Mouse (Mus musculus) embryonic facial prominence, embryonic 10.5 days (tissue): ENCODE measurements around the gene Coa3. TPM values are rescaled to one million over a fixed set of nuclear protein-coding genes. Genes with fewer than 3 reads are reported as not detected.

Source experiments
- DNase-seq: peaks from one replicate; pipeline ENCODE4 v3.0.0-alpha.2; 2017; ENCODE audit warnings: low spot score
- H3K27ac ChIP-seq: fragments of 300-500 bp; sonication (generic); replicated peaks from 2 replicates; pipeline ENCODE4 v1.5.1; 2016; ENCODE audit warnings: mild to moderate bottlenecking
- H3K27me3 ChIP-seq: fragments of 300-500 bp; sonication (generic); replicated peaks from 2 replicates; pipeline ENCODE4 v1.6.1; 2016; ENCODE audit warnings: low read depth, mild to moderate bottlenecking; ENCODE audit not compliant: poor library complexity, severe bottlenecking
- H3K36me3 ChIP-seq: fragments of 300-500 bp; sonication (generic); replicated peaks from 2 replicates; pipeline ENCODE4 v1.6.1; 2016; ENCODE audit warnings: mild to moderate bottlenecking, moderate library complexity
- H3K4me1 ChIP-seq: fragments of 300-500 bp; sonication (generic); 2 replicates; pipeline ENCODE4 v1.6.1; 2016
- H3K4me3 ChIP-seq: fragments of 300-500 bp; sonication (generic); 2 replicates; pipeline ENCODE4 v1.5.1; 2016; ENCODE audit warnings: mild to moderate bottlenecking, moderate library complexity
- H3K9me3 ChIP-seq: fragments of 300-500 bp; sonication (generic); 2 replicates; pipeline ENCODE4 v1.6.1; 2016; ENCODE audit warnings: mild to moderate bottlenecking
- WGBS: fragments of 180-500 bp; shearing (Covaris S2); methylation state at CpG from one replicate; pipeline ENCODE4 v1.1.7; 2016; 5-methylcytosine and 5-hydroxymethylcytosine counted together
- polyA plus RNA-seq: library from polyadenylated mRNA; unstranded; fragments of >200 nt; fragmentation: Nextera tagmentation; extraction: Ambion mirVana; gene quantifications from 2 replicates; pipeline ENCODE4 v1.2.1, GENCODE M21; 2016

The Coa3 gene
- polyA plus RNA-seq, 1 experiment from 2014 or later: 203 TPM

GRCm38 (mm10) chr11:101307744-101308143, 28.8 kb upstream of the Coa3 start:
- H3K27me3 ChIP-seq: no peaks in the 10 kb centered on the region

GRCm38 (mm10) chr11:101302004-101302798, 23.3 kb upstream of the Coa3 start, which contains the start of gene Becn1:
Gene Becn1 (minus strand): TSS chr11:101302286.
- Histone ChIP-seq H3K27me3 (no peaks in the 10 kb centered on the region), H3K4me3 (peak within 1 kb of the TSS; percentile 90), H3K9me3 (no peaks in the 10 kb centered on the region), H3K36me3 (peaks cover 29% of the 10 kb centered on the region), H3K4me1 (peaks cover 17% of the 10 kb centered on the region), H3K27ac (peak within 1 kb of the TSS; percentile 79)
- 7% methylated on average over 39 of the region's 39 CpGs for WGBS
- DNase-seq: peak; percentile 95

More at GRCm38 (mm10) chr11:101307744-101308143, 28.8 kb upstream of the Coa3 start:
- H3K36me3 ChIP-seq: no peaks in the 10 kb centered on the region
- H3K4me1 ChIP-seq: no peaks in the 10 kb centered on the region
- no peak overlapping the region for H3K27ac ChIP-seq
- 51% methylated on average over 5 of the region's 5 CpGs for WGBS
- H3K4me3 ChIP-seq: no peak overlapping the region
- no peak for DNase-seq
- H3K9me3 ChIP-seq: no peaks in the 10 kb centered on the region

- Histone ChIP-seq H3K9me3 (no peaks in the 10 kb centered on the region), H3K36me3 (peaks cover 36% of the 10 kb centered on the region), H3K27ac (peak overlapping the region; percentile 79), H3K27me3 (no peaks in the 10 kb centered on the region), H3K4me1 (peaks cover 17% of the 10 kb centered on the region), H3K4me3 (peak overlapping the region; percentile 90)
- DNase-seq: no peak
- 14% methylated on average over 26 of the region's 26 CpGs for WGBS
Measured at GRCm38 (mm10) chr11:101301299-101302003, 22.5 kb upstream of the Coa3 start.

GRCm38 (mm10) chr11:101300881-101301280, 22.0 kb upstream of the Coa3 start:
- Histone ChIP-seq H3K4me3 (peak overlapping the region; percentile 90), H3K27me3 (no peaks in the 10 kb centered on the region), H3K36me3 (peaks cover 42% of the 10 kb centered on the region), H3K4me1 (peaks cover 17% of the 10 kb centered on the region), H3K27ac (no peak overlapping the region), H3K9me3 (no peaks in the 10 kb centered on the region)
- DNase-seq: no peak
- WGBS: 71% methylated on average over 7 of the region's 7 CpGs

GRCm38 (mm10) chr11:101295191-101295590, 16.3 kb upstream of the Coa3 start:
- no peaks in the 10 kb centered on the region for H3K9me3 ChIP-seq
- peaks cover 1% of the 10 kb centered on the region; the same call in 1 of the 2 replicates for H3K4me1 ChIP-seq
- no peak for DNase-seq
- H3K27ac ChIP-seq: no peak overlapping the region
- 90% methylated on average over 8 of the region's 8 CpGs for WGBS
- no peak overlapping the region for H3K4me3 ChIP-seq
- H3K36me3 ChIP-seq: peaks cover 97% of the 10 kb centered on the region
- no peaks in the 10 kb centered on the region for H3K27me3 ChIP-seq

GRCm38 (mm10) chr11:101291231-101291630, 12.3 kb upstream of the Coa3 start:
- DNase-seq: no peak
- no peaks in the 10 kb centered on the region for H3K4me1 ChIP-seq
- no peak overlapping the region for H3K4me3 ChIP-seq
- peaks cover 96% of the 10 kb centered on the region for H3K36me3 ChIP-seq
- H3K27ac ChIP-seq: no peak overlapping the region
- H3K9me3 ChIP-seq: no peaks in the 10 kb centered on the region
- WGBS: 96% methylated on average over 8 of the region's 8 CpGs
- no peaks in the 10 kb centered on the region for H3K27me3 ChIP-seq

GRCm38 (mm10) chr11:101287306-101287705, 8.4 kb upstream of the Coa3 start:
- Histone ChIP-seq H3K9me3 (no peaks in the 10 kb centered on the region), H3K4me1 (peaks cover 6% of the 10 kb centered on the region), H3K4me3 (no peak overlapping the region), H3K27me3 (0 out of 2 replicates have a peak, but pooled peaks cover 4% of the 10 kb centered on the region), H3K27ac (no peak overlapping the region), H3K36me3 (peaks cover 69% of the 10 kb centered on the region)
- WGBS: 84% methylated on average over 9 of the region's 9 CpGs
- DNase-seq: no peak

- H3K36me3 ChIP-seq: peaks cover 34% of the 10 kb centered on the region
- no peaks in the 10 kb centered on the region for H3K9me3 ChIP-seq
- H3K4me3 ChIP-seq: no peak overlapping the region
- peaks cover 26% of the 10 kb centered on the region for H3K27me3 ChIP-seq
- peaks cover 11% of the 10 kb centered on the region for H3K4me1 ChIP-seq
- no peak overlapping the region for H3K27ac ChIP-seq
- WGBS: 68% methylated on average over 4 of the region's 4 CpGs
- DNase-seq: no peak
Measured at GRCm38 (mm10) chr11:101283805-101284204, 4.9 kb upstream of the Coa3 start.

- no peaks in the 10 kb centered on the region for H3K9me3 ChIP-seq
- H3K27ac ChIP-seq: no peak overlapping the region
- peaks cover 16% of the 10 kb centered on the region for H3K4me1 ChIP-seq
- no peak for DNase-seq
- no peak overlapping the region for H3K4me3 ChIP-seq
- WGBS: 32% methylated on average over 5 of the region's 5 CpGs
- H3K27me3 ChIP-seq: peaks cover 26% of the 10 kb centered on the region
- peaks cover 27% of the 10 kb centered on the region for H3K36me3 ChIP-seq
Measured at GRCm38 (mm10) chr11:101282896-101283295, 4.0 kb upstream of the Coa3 start.

GRCm38 (mm10) chr11:101280837-101281236, 1.9 kb upstream of the Coa3 start:
- Histone ChIP-seq H3K27ac (no peak overlapping the region), H3K9me3 (no peaks in the 10 kb centered on the region), H3K4me1 (peaks cover 37% of the 10 kb centered on the region), H3K36me3 (peaks cover 27% of the 10 kb centered on the region), H3K27me3 (peaks cover 44% of the 10 kb centered on the region), H3K4me3 (no peak overlapping the region)
- WGBS: 56% methylated on average over 7 of the region's 7 CpGs
- no peak for DNase-seq

GRCm38 (mm10) chr11:101279193-101279569, 267 bp upstream of the Coa3 start:
- peak overlapping the region; percentile 89 for H3K4me3 ChIP-seq
- peaks cover 18% of the 10 kb centered on the region for H3K36me3 ChIP-seq
- peaks cover 40% of the 10 kb centered on the region for H3K27me3 ChIP-seq
- H3K4me1 ChIP-seq: peaks cover 45% of the 10 kb centered on the region
- H3K9me3 ChIP-seq: no peaks in the 10 kb centered on the region
- DNase-seq: no peak
- peak overlapping the region; percentile 87; the same call in 1 of the 2 replicates for H3K27ac ChIP-seq
- WGBS: 66% methylated on average over 14 of the region's 14 CpGs

- 80% methylated on average over 12 of the region's 12 CpGs for WGBS
- Histone ChIP-seq H3K9me3 (no peaks in the 10 kb centered on the region), H3K27ac (peak overlapping the region; percentile 87), H3K4me3 (peak overlapping the region; percentile 89), H3K4me1 (peaks cover 39% of the 10 kb centered on the region), H3K27me3 (peaks cover 40% of the 10 kb centered on the region), H3K36me3 (peaks cover 18% of the 10 kb centered on the region)
- no peak for DNase-seq
Measured at GRCm38 (mm10) chr11:101277381-101278222, 1.3 kb downstream of the Coa3 start.
